Comparison of ENCODE assay signal across 10 mouse cellular contexts in genomic region chr1:176098685-176099320, GRCm38 (mm10).
DNase-seq lines count a peak whose midpoint lies in the region; ATAC-seq lines count a peak whose summit lies in the region.
"Had no signal": no experiment of that assay in that cellular context is flagged by ENCODE, and none has a peak within 500 bp of the region (broad histone marks: within the 10 kb centered on the region; RNA-seq: fewer than 3 reads in every experiment).

No protein-coding gene starts in this region.

- peak; percentile 91 for ATAC-seq in hindbrain, embryonic 13.5 days (ENCODE audit: low FRiP score)

- peaks cover 6% of the 10 kb centered on the region for H3K4me1 ChIP-seq in hindbrain, embryonic 13.5 days (replicated peaks)
- H3K4me1 ChIP-seq in limb, embryonic 10.5 days, result peaks cover 6% of the 10 kb centered on the region; the same call in 1 of the 2 replicates

- H3K4me3 ChIP-seq in hindbrain, embryonic 13.5 days, result no peak overlapping the region
- no peak overlapping the region for H3K4me3 ChIP-seq in limb, embryonic 10.5 days

- H3K27me3 ChIP-seq in hindbrain, embryonic 13.5 days, result no peaks in the 10 kb centered on the region
- no peaks in the 10 kb centered on the region for H3K27me3 ChIP-seq in limb, embryonic 10.5 days (ENCODE audit: low read depth, poor library complexity, severe bottlenecking)

- peak; percentile 81 for DNase-seq in Muller cell, postnatal 12 days (ENCODE audit: inconsistent ontology term)
- peak; percentile 42 for DNase-seq in embryo, embryonic 10.5 days (ENCODE audit: low spot score)
- DNase-seq in limb, embryonic 10.5 days (ENCODE audit: low spot score), result peak; percentile 35
- no peak for DNase-seq in spleen, postnatal 10 days (ENCODE audit: low spot score in 2 of 2)
- DNase-seq in urinary bladder, postnatal 14 days (ENCODE audit: low spot score), result no peak
- DNase-seq in thymus, postnatal 10 days (ENCODE audit: low spot score in 2 of 2), result no peak
- DNase-seq in natural killer cell, adult 2 months (ENCODE audit: low spot score in 2 of 2), result no peak
- DNase-seq: gastrocnemius, postnatal 10 days had no signal

- H3K36me3 ChIP-seq in hindbrain, embryonic 13.5 days, result no peaks in the 10 kb centered on the region
- H3K36me3 ChIP-seq in limb, embryonic 10.5 days, result no peaks in the 10 kb centered on the region

- 30% methylated on average over 7 of the region's 7 CpGs for WGBS in hindbrain, embryonic 13.5 days
- WGBS in limb, embryonic 10.5 days, result 30% methylated on average over 7 of the region's 7 CpGs

- H3K27ac ChIP-seq in hindbrain, embryonic 13.5 days, result peak overlapping the region; percentile 83
- H3K27ac ChIP-seq in limb, embryonic 10.5 days, result no peak overlapping the region
- H3K27ac ChIP-seq: macrophage had no signal

- no peak overlapping the region for H3K4me2 ChIP-seq in hindbrain, embryonic 13.5 days

- no peaks in the 10 kb centered on the region for H3K9me3 ChIP-seq in hindbrain, embryonic 13.5 days
- no peaks in the 10 kb centered on the region for H3K9me3 ChIP-seq in limb, embryonic 10.5 days (replicated peaks)

- no peak overlapping the region for H3K9ac ChIP-seq in hindbrain, embryonic 13.5 days

Comparison
In these comparisons a context has a peak if more than half of its experiments do, and no peak if none do; other contexts are left out.
1. DNase-seq: peak in Muller cell, postnatal 12 days (single experiment), embryo, embryonic 10.5 days (single experiment) and limb, embryonic 10.5 days (single experiment); none in spleen, postnatal 10 days (0 of 2), urinary bladder, postnatal 14 days (single experiment), thymus, postnatal 10 days (0 of 2) and natural killer cell, adult 2 months (0 of 2).